Mouse (Mus musculus) lung, embryonic 15.5 days (tissue): ENCODE measurements at regions not wholly inside any gene's neighbourhood (a gene's known extent, or its start where the extent isn't known, plus 50 kb on each side); places are given as distances from the start of the nearest gene placed in this dataset.
A peak's percentile ranks its signal among the peaks of the same experiment; 100 is the strongest.

ENCODE experiments used
- ATAC-seq: fragments of 200-750 bp; cut with Nextera tagmentation; 2 replicates; pipeline ENCODE4 v1.8.0; 2017; ENCODE audit warnings: moderate number of reproducible peaks, borderline replicate concordance; ENCODE audit not compliant: low FRiP score, low TSS enrichment; ENCODE audit errors: extremely low read depth
- H3K27ac ChIP-seq: fragments of 300-500 bp; sonication (generic); 2 replicates; pipeline ENCODE4 v1.5.1; 2015; ENCODE audit warnings: moderate library complexity, mild to moderate bottlenecking, inconsistent platforms
- H3K27me3 ChIP-seq: fragments of 300-500 bp; sonication (generic); 2 replicates; pipeline ENCODE4 v1.6.1; 2015; ENCODE audit warnings: inconsistent platforms
- H3K36me3 ChIP-seq: fragments of 300-500 bp; sonication (generic); 2 replicates; pipeline ENCODE4 v1.6.1; 2015; ENCODE audit warnings: inconsistent platforms
- H3K4me1 ChIP-seq: fragments of 300-500 bp; sonication (generic); 2 replicates; pipeline ENCODE4 v1.6.1; 2015; ENCODE audit warnings: inconsistent platforms
- H3K4me2 ChIP-seq: fragments of 300-500 bp; sonication (generic); 2 replicates; pipeline ENCODE4 v1.6.1; 2015; ENCODE audit warnings: inconsistent platforms, mild to moderate bottlenecking, moderate library complexity
- H3K4me3 ChIP-seq: fragments of 300-500 bp; sonication (generic); 2 replicates; pipeline ENCODE4 v1.5.1; 2015; ENCODE audit warnings: mild to moderate bottlenecking, inconsistent platforms
- H3K9ac ChIP-seq: fragments of 300-500 bp; sonication (generic); 2 replicates; pipeline ENCODE4 v1.6.1; 2015; ENCODE audit warnings: inconsistent platforms
- H3K9me3 ChIP-seq: fragments of 300-500 bp; sonication (generic); 2 replicates; pipeline ENCODE4 v1.6.1; 2016; ENCODE audit warnings: inconsistent platforms
- whole genome bisulfite sequencing: fragments of 180-500 bp; shearing (Covaris S2); methylation state at CpG from one replicate; pipeline ENCODE4 v1.1.7; 2015; 5-methylcytosine and 5-hydroxymethylcytosine counted together

- no peak overlapping the region for H3K4me2 ChIP-seq
- H3K27ac ChIP-seq, result peak overlapping the region; percentile 42
- no peaks in the 10 kb centered on the region for H3K27me3 ChIP-seq
- H3K4me3 ChIP-seq, result no peak overlapping the region
- ATAC-seq, result no peak
- 37% methylated on average over 4 of the region's 4 CpGs for WGBS
- no peaks in the 10 kb centered on the region for H3K36me3 ChIP-seq
- no peaks in the 10 kb centered on the region for H3K9me3 ChIP-seq
- no peaks in the 10 kb centered on the region for H3K4me1 ChIP-seq
- no peak overlapping the region for H3K9ac ChIP-seq
Observed at GRCm38 (mm10) chr19:18101423-18102341, 264.2 kb upstream of the Pcsk5 start.

- no peaks in the 10 kb centered on the region for H3K27me3 ChIP-seq
- no peaks in the 10 kb centered on the region for H3K36me3 ChIP-seq
- WGBS, result 59% methylated on average over 6 of the region's 6 CpGs
- no peak overlapping the region for H3K4me2 ChIP-seq
- no peak overlapping the region for H3K27ac ChIP-seq
- H3K9ac ChIP-seq, result no peak overlapping the region
- ATAC-seq, result no peak
- H3K4me3 ChIP-seq, result no peak overlapping the region
- H3K9me3 ChIP-seq, result no peaks in the 10 kb centered on the region
- H3K4me1 ChIP-seq, result no peaks in the 10 kb centered on the region
Observed at GRCm38 (mm10) chr19:18083312-18083711, 245.9 kb upstream of the Pcsk5 start.

DNA sequence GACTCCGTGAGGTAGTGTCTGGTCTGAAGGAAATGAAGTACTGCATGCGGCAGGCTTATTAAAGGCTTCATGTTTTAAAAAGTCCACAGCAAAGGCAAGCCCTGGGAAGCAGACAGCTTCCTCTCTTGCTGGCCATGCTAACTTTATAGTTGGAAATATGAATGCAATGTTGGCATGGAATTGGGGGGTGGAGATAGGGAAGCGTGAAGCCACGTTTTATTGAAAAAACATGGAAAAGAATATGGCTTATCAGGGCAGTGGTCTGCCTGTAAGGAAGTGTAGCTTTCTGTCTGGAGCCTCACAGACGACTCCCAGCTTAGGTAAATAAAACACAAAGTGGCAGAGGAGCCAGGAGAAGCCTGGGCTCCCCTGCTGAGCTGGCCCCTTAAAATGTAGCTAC lies 231.5 kb upstream of the Pcsk5 start:
- H3K27ac ChIP-seq, result no peak overlapping the region
- no peaks in the 10 kb centered on the region for H3K36me3 ChIP-seq
- 28% methylated on average over 5 of the region's 5 CpGs for WGBS
- ATAC-seq, result no peak
- no peak overlapping the region for H3K4me2 ChIP-seq
- no peaks in the 10 kb centered on the region for H3K4me1 ChIP-seq
- no peaks in the 10 kb centered on the region for H3K9me3 ChIP-seq
- H3K4me3 ChIP-seq, result no peak overlapping the region
- no peak overlapping the region for H3K9ac ChIP-seq
- H3K27me3 ChIP-seq, result no peaks in the 10 kb centered on the region

- Histone ChIP-seq H3K9ac (no peak overlapping the region), H3K4me2 (no peak overlapping the region), H3K36me3 (no peaks in the 10 kb centered on the region), H3K27ac (no peak overlapping the region), H3K4me1 (no peaks in the 10 kb centered on the region), H3K4me3 (no peak overlapping the region), H3K27me3 (no peaks in the 10 kb centered on the region), H3K9me3 (no peaks in the 10 kb centered on the region)
- 0 out of 2 replicates have a peak, but pooled peaks have one; percentile 55 for ATAC-seq
- 60% methylated on average over 8 of the region's 8 CpGs for WGBS
Observed at GRCm38 (mm10) chr19:18067855-18068494, 230.5 kb upstream of the Pcsk5 start.

- no peak for ATAC-seq
- no peaks in the 10 kb centered on the region for H3K4me1 ChIP-seq
- H3K36me3 ChIP-seq, result no peaks in the 10 kb centered on the region
- H3K4me3 ChIP-seq, result no peak overlapping the region
- no peak overlapping the region for H3K4me2 ChIP-seq
- H3K9me3 ChIP-seq, result no peaks in the 10 kb centered on the region
- H3K27ac ChIP-seq, result no peak overlapping the region
- no peaks in the 10 kb centered on the region for H3K27me3 ChIP-seq
- no peak overlapping the region for H3K9ac ChIP-seq
- WGBS, result 81% methylated on average over 7 of the region's 7 CpGs
Observed at GRCm38 (mm10) chr19:18057256-18057890, 219.9 kb upstream of the Pcsk5 start.

DNA sequence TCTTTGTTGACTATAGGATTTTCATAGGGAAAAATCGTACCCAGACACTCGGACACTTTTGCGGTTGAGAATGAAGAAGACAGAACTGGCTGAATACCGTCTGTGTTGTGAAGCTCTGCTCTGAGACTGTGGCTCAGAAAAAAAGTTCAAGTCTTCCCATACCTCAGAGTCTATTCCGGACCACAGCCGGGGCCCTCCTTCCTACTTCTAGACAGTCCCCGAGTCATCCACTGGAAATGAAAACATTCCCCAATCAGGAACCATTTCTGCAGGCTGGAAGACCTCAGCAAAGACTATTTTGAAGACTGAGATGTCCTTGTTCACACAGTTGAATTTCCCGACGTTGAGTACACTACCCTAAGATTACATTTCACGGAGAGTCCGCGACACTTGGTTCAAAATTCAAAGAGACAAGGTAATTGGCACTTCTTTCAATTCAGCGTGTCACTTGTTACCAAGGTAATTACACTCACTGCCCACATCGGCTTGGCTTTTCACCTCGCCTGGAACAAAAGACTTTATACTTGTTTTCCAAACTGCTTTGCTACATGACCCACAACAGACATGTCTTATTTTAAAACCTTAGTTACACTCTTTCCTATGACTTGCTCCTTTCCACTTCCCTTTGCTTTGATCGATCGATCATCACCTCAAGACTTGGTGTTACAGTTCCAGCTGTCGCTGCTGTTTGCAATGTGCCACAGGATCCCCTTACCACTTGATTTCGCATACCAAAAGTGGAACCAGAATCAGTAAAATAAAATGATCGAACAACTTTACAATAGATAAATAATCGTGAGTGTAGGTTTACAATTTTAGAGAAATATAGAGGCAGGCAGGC lies 219.2 kb upstream of the Pcsk5 start:
- no peak overlapping the region for H3K4me3 ChIP-seq
- WGBS, result 79% methylated on average over 21 of the region's 21 CpGs
- H3K27ac ChIP-seq, result no peak overlapping the region
- no peaks in the 10 kb centered on the region for H3K4me1 ChIP-seq
- H3K9ac ChIP-seq, result no peak overlapping the region
- H3K9me3 ChIP-seq, result no peaks in the 10 kb centered on the region
- H3K4me2 ChIP-seq, result no peak overlapping the region
- no peaks in the 10 kb centered on the region for H3K36me3 ChIP-seq
- ATAC-seq, result no peak
- H3K27me3 ChIP-seq, result no peaks in the 10 kb centered on the region

DNA sequence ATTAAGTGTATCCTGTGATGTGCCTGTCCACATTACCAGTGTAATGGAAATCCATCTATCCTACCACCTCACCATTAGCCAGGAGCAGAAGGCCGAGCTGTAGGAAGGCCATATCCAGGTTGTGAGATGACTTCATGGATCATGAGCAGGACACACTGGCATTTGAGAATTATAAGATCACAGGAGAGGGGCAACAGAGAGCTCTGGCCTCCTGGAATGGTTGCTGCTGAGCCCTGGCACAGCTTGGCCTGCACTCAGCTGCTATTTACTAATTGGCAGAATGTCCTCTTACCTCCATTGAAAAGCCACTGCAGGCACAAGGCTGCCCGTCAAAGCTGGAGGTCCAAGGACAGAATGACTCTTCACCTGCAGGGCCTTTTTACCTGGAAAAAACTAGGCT lies 212.9 kb upstream of the Pcsk5 start:
- ATAC-seq, result no peak
- no peak overlapping the region for H3K4me2 ChIP-seq
- no peak overlapping the region for H3K9ac ChIP-seq
- H3K4me1 ChIP-seq, result no peaks in the 10 kb centered on the region
- WGBS, result 73% methylated on average over 2 of the region's 2 CpGs
- H3K36me3 ChIP-seq, result no peaks in the 10 kb centered on the region
- no peaks in the 10 kb centered on the region for H3K9me3 ChIP-seq
- H3K27me3 ChIP-seq, result no peaks in the 10 kb centered on the region
- H3K27ac ChIP-seq, result no peak overlapping the region
- no peak overlapping the region for H3K4me3 ChIP-seq

GRCm38 (mm10) chr19:18034225-18034624 lies 196.8 kb upstream of the Pcsk5 start:
- 16% methylated on average over 1 of the region's 1 CpGs for WGBS

DNA sequence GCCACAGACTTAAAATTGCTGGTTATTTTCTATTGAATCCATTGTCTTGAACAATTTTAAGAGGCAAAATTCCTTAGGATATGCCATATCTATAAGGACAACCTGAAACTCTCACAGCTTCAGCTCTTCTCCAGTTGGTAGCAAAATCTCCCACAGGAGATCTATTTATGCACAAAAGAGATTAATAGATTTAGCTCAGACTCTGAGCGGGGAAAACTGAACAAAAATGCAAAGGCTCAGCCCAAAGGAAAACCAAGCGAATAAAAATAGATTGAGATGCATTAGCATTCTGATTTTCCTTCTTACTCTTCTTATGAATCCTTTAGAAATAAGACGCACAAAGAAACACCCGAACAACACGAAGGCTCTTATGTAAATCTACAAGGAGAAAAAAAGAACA lies 196.2 kb upstream of the Pcsk5 start:
- Histone ChIP-seq H3K4me2 (no peak overlapping the region), H3K9ac (no peak overlapping the region), H3K36me3 (no peaks in the 10 kb centered on the region), H3K4me1 (no peaks in the 10 kb centered on the region), H3K4me3 (no peak overlapping the region), H3K27me3 (no peaks in the 10 kb centered on the region), H3K9me3 (no peaks in the 10 kb centered on the region), H3K27ac (no peak overlapping the region)
- ATAC-seq, result no peak
- 90% methylated on average over 5 of the region's 5 CpGs for WGBS

More at GRCm38 (mm10) chr19:18034225-18034624, 196.8 kb upstream of the Pcsk5 start:
- Histone ChIP-seq H3K4me3 (no peak overlapping the region), H3K27ac (no peak overlapping the region), H3K9ac (no peak overlapping the region), H3K27me3 (no peaks in the 10 kb centered on the region), H3K9me3 (no peaks in the 10 kb centered on the region), H3K36me3 (no peaks in the 10 kb centered on the region), H3K4me1 (no peaks in the 10 kb centered on the region), H3K4me2 (no peak overlapping the region)
- ATAC-seq, result no peak

- Histone ChIP-seq H3K9ac (no peak overlapping the region), H3K27ac (no peak overlapping the region), H3K9me3 (no peaks in the 10 kb centered on the region), H3K4me1 (no peaks in the 10 kb centered on the region), H3K4me3 (no peak overlapping the region), H3K4me2 (no peak overlapping the region), H3K27me3 (no peaks in the 10 kb centered on the region), H3K36me3 (no peaks in the 10 kb centered on the region)
- ATAC-seq, result no peak
- WGBS, result 71% methylated on average over 4 of the region's 4 CpGs
Observed at GRCm38 (mm10) chr19:18025877-18026276, 188.4 kb upstream of the Pcsk5 start.

GRCm38 (mm10) chr19:18020351-18020750 lies 182.9 kb upstream of the Pcsk5 start:
- WGBS, result 83% methylated on average over 2 of the region's 2 CpGs
- H3K4me3 ChIP-seq, result no peak overlapping the region
- ATAC-seq, result no peak

More at GRCm38 (mm10) chr19:18020351-18020750, 182.9 kb upstream of the Pcsk5 start:
- no peaks in the 10 kb centered on the region for H3K36me3 ChIP-seq
- no peak overlapping the region for H3K4me2 ChIP-seq
- H3K27ac ChIP-seq, result no peak overlapping the region
- no peak overlapping the region for H3K9ac ChIP-seq
- H3K27me3 ChIP-seq, result no peaks in the 10 kb centered on the region
- H3K9me3 ChIP-seq, result no peaks in the 10 kb centered on the region
- H3K4me1 ChIP-seq, result no peaks in the 10 kb centered on the region
